Mouse (Mus musculus) ES-Bruce4 (cell line): ENCODE measurements around the gene Cd55. TPM values are rescaled to one million over a fixed set of nuclear protein-coding genes. Genes with fewer than 3 reads are reported as not detected.

Experiments used
- H3K27ac ChIP-seq: 2 replicates; pipeline ENCODE4 v1.5.1; 2012; ENCODE audit warnings: low read length, inconsistent platforms; ENCODE audit not compliant: insufficient read depth
- H3K27me3 ChIP-seq: 2 replicates; pipeline ENCODE4 v1.6.1; 2012; ENCODE audit warnings: mild to moderate bottlenecking, low read length, inconsistent platforms; ENCODE audit not compliant: control insufficient read depth, poor library complexity, insufficient read depth, severe bottlenecking
- H3K36me3 ChIP-seq: 2 replicates; pipeline ENCODE4 v1.6.1; 2012; ENCODE audit warnings: inconsistent platforms, mild to moderate bottlenecking, low read length, moderate library complexity; ENCODE audit not compliant: control insufficient read depth, poor library complexity, insufficient read depth, severe bottlenecking
- H3K4me1 ChIP-seq: one replicate; pipeline ENCODE4 v1.8.1; 2011; ENCODE audit warnings: low read length; ENCODE audit not compliant: control insufficient read depth, insufficient read depth
- H3K4me3 ChIP-seq: 2 replicates; pipeline ENCODE4 v1.5.1; 2011; ENCODE audit warnings: low read depth, mild to moderate bottlenecking, low read length
- H3K9ac ChIP-seq: 2 replicates; pipeline ENCODE4 v1.6.1; 2012; ENCODE audit warnings: low read depth, mild to moderate bottlenecking, inconsistent platforms; ENCODE audit not compliant: poor library complexity, severe bottlenecking
- H3K9me3 ChIP-seq: replicated peaks from 2 replicates; pipeline ENCODE4 v1.6.1; 2012; ENCODE audit warnings: mild to moderate bottlenecking, low read length, inconsistent platforms; ENCODE audit not compliant: control insufficient read depth, poor library complexity, insufficient read depth, severe bottlenecking
- CTCF ChIP-seq: IDR thresholded peaks from one replicate; pipeline ENCODE4 v1.8.1; 2011; ENCODE audit warnings: low read depth, low read length
- EP300 ChIP-seq: IDR thresholded peaks from 2 replicates; pipeline ENCODE4 v1.6.1; 2011; ENCODE audit warnings: low read depth, low read length; ENCODE audit not compliant: insufficient read depth
- POLR2A ChIP-seq: IDR thresholded peaks from one replicate; pipeline ENCODE4 v1.8.1; 2011; ENCODE audit warnings: low read length; ENCODE audit not compliant: insufficient read depth
- polyA plus RNA-seq: library from polyadenylated mRNA; stranded (reverse); fragments of >200 nt; gene quantifications from 2 replicates; pipeline ENCODE4 v1.2.4, GENCODE M21; 2011; ENCODE audit warnings: low read depth; ENCODE audit not compliant: missing spikeins, insufficient read depth, insufficient read length

Gene Cd55
- polyA plus RNA-seq, 1 experiment, result 39.8 TPM

- Histone ChIP-seq H3K4me1 (no peaks in the 10 kb centered on the region), H3K27ac (no peak overlapping the region), H3K27me3 (no peaks in the 10 kb centered on the region), H3K9ac (no peak overlapping the region), H3K36me3 (no peaks in the 10 kb centered on the region), H3K4me3 (no peak overlapping the region), H3K9me3 (no peaks in the 10 kb centered on the region)
- no peak for TF ChIP-seq POLR2A
- TF ChIP-seq EP300, result no peak
- no peak for TF ChIP-seq CTCF
Measured at GRCm38 (mm10) chr1:130499962-130500361, 37.4 kb upstream of the Cd55 start.

DNA sequence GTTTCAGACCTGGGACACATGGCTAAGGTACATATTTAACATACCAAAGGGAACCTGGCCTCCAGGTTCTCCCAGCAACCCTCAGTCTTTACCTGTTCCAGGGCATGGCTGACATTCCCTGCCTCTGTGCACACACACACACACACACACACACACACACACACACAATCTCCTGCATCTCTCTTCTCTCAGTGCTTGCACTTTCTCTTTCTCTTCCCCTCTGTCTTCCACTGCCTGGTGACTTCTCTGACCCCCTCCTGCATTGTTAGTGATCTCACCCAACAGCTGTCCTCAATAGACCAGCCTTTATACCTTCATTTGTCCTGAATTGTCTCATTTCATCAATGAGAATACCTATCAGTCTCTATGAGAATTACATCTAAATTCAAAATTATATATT is 35.8 kb upstream of the Cd55 start:
- TF ChIP-seq POLR2A (no peak), CTCF (no peak), EP300 (no peak)
- Histone ChIP-seq H3K9me3 (no peaks in the 10 kb centered on the region), H3K4me3 (no peak overlapping the region), H3K36me3 (no peaks in the 10 kb centered on the region), H3K27me3 (no peaks in the 10 kb centered on the region), H3K9ac (no peak overlapping the region), H3K27ac (no peak overlapping the region), H3K4me1 (no peaks in the 10 kb centered on the region)

DNA sequence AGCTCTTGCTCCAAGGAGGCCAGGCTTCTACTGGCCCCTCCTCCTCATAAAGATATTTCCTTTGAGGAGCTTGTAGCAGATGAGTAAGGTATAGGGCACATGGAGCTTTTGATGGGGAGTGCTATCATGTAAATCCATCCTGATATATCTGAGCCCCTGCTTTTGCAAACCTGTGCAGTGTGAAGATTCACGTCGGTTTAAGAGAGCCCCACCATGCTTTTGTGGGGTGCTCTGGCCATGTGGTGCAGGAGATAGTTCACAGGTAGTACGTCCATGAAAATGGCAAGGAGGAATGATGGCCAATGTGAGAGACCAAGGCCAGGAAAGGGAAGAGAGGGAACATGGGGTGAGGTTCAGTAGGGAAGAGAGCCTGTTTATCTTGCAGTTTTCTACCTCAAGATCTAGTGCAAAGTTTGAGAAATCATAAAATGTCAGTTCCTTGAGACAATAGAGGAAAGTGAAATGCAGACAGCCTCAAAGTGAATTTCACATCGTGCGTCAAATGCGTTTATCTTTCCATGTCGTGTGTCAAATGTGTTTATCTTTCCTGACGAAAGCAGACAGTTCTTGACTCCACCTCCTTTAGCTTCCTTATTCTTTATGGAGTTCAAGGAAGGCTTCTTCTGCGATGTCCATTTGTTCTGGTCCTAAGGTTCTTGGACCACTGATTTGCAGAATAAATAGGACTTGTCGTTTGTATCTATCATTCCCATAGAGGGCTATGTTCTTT is 24.4 kb upstream of the Cd55 start:
- H3K4me1 ChIP-seq, result no peaks in the 10 kb centered on the region
- H3K36me3 ChIP-seq, result no peaks in the 10 kb centered on the region
- no peak overlapping the region for H3K27ac ChIP-seq
- TF ChIP-seq CTCF, result no peak
- TF ChIP-seq EP300, result no peak
- TF ChIP-seq POLR2A, result no peak
- H3K9ac ChIP-seq, result no peak overlapping the region
- no peak overlapping the region for H3K4me3 ChIP-seq
- no peaks in the 10 kb centered on the region for H3K27me3 ChIP-seq
- H3K9me3 ChIP-seq, result no peaks in the 10 kb centered on the region

- no peaks in the 10 kb centered on the region for H3K27me3 ChIP-seq
- TF ChIP-seq POLR2A, result no peak
- no peak for TF ChIP-seq EP300
- no peak for TF ChIP-seq CTCF
- no peaks in the 10 kb centered on the region for H3K4me1 ChIP-seq
- H3K9me3 ChIP-seq, result no peaks in the 10 kb centered on the region
- no peak overlapping the region for H3K9ac ChIP-seq
- H3K27ac ChIP-seq, result no peak overlapping the region
- no peak overlapping the region for H3K4me3 ChIP-seq
- no peaks in the 10 kb centered on the region for H3K36me3 ChIP-seq
Measured at GRCm38 (mm10) chr1:130485828-130486620, 23.5 kb upstream of the Cd55 start.

GRCm38 (mm10) chr1:130485376-130485775 is 22.8 kb upstream of the Cd55 start:
- no peaks in the 10 kb centered on the region for H3K36me3 ChIP-seq
- H3K9me3 ChIP-seq, result no peaks in the 10 kb centered on the region
- H3K4me1 ChIP-seq, result no peaks in the 10 kb centered on the region
- no peak overlapping the region for H3K4me3 ChIP-seq
- H3K27me3 ChIP-seq, result no peaks in the 10 kb centered on the region
- TF ChIP-seq CTCF, result no peak
- no peak for TF ChIP-seq EP300
- no peak for TF ChIP-seq POLR2A
- no peak overlapping the region for H3K27ac ChIP-seq
- H3K9ac ChIP-seq, result no peak overlapping the region

GRCm38 (mm10) chr1:130474936-130475335 is 12.4 kb upstream of the Cd55 start:
- no peak overlapping the region for H3K9ac ChIP-seq
- no peak for TF ChIP-seq POLR2A
- no peak for TF ChIP-seq CTCF
- TF ChIP-seq EP300, result no peak
- H3K4me1 ChIP-seq, result no peaks in the 10 kb centered on the region
- H3K36me3 ChIP-seq, result no peaks in the 10 kb centered on the region
- H3K9me3 ChIP-seq, result no peaks in the 10 kb centered on the region
- no peaks in the 10 kb centered on the region for H3K27me3 ChIP-seq
- no peak overlapping the region for H3K4me3 ChIP-seq
- H3K27ac ChIP-seq, result no peak overlapping the region
